Mouse (Mus musculus) heart, adult 2 months (tissue): ENCODE data around the gene Arf6.

Experiments used
- CTCF ChIP-seq: fragments of 200-600 bp; IDR thresholded peaks from 2 replicates; pipeline ENCODE4 v1.8.1; 2022; ENCODE audit warnings: antibody characterized with exemption, mild to moderate bottlenecking, moderate library complexity
- POLR2A ChIP-seq: fragments of 200-500 bp; IDR thresholded peaks from 2 replicates; pipeline ENCODE4 v1.6.1; 2011; ENCODE audit warnings: mild to moderate bottlenecking, low read depth, low read length, control low read depth; ENCODE audit not compliant: insufficient read depth

DNA sequence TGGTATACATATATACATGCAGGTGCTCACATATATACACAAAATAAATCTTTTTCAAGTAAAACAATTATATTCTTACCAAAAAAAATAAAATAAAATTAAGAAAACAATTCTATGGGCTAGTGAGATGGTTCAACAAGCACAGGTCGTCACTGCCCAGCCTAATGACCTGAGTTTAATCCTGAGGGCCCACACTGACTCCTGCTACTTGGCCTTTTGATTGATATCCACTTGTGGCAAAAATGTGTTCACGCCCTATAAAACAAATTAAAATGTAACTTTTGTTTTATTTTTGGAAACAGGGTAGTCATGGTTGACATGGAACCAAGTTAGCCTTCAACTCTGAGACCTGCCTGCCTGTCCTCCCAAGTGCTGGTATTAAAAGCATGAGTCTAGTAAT is 22.0 kb upstream of the Arf6 start:
- TF ChIP-seq CTCF (no peak), POLR2A (no peak)
